Mouse (Mus musculus) erythroblast, embryonic 14.5 days (primary cell): Measurements from ENCODE around the gene Nfatc2.

Experiments used
- GATA1 ChIP-seq: IDR thresholded peaks from 2 replicates; pipeline ENCODE4 v1.6.1; 2012; ENCODE audit warnings: low read length, inconsistent platforms, mixed read lengths
- TAL1 ChIP-seq: IDR thresholded peaks from 3 replicates; pipeline ENCODE4 v1.6.1; 2012; ENCODE audit warnings: low read length, inconsistent platforms, mixed read lengths

DNA sequence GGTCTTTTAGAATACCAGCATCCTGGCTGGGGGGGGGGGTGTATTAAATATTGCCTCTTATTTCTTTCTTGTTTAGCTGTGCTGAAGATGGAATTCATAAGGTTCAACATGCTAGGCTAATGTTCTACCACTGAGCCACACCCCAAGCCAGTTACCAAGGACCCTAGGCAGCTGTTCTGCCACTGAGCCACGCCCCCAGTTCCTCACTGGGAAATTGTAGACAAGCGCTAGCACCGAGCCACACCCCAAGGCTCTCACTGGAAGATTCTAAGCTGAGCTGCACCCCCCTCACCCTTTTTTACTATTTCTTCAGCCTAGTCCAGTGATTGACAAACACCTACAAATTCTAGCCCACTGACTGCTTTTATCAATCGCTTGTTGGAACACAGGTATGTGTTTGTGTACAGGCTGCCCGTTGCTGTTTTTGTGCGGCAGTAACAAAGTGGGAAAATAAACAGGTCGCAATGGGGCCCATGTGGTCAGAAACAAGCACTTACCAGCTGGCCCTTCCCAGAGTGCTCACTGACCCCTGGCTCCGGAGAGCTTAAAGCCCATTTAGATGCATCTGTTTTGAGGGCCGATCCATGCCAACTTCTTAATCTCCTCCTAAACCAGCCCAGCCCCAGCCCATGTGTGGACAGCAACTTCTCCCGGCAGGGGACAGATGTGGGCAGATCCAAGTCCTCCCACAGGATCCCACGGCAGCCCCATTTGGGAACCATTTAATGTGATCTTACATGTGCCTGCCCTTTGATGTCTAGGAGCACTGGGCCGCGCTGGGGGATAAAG is 11.8 kb upstream of the Nfatc2 start:
- TF ChIP-seq GATA1 (no peak), TAL1 (no peak)
